Mouse (Mus musculus) myocyte (in vitro differentiated cells): ENCODE measurements around the gene Smyd4. TPM values are rescaled to one million over a fixed set of nuclear protein-coding genes. Genes with fewer than 3 reads are reported as not detected.
A peak's percentile ranks its signal among the peaks of the same experiment; 100 is the strongest.

Source experiments
- H3K27me3 ChIP-seq: one replicate; pipeline ENCODE4 v1.6.1; 2011; ENCODE audit not compliant: control insufficient read depth, insufficient read depth, insufficient read length
- H3K36me3 ChIP-seq: one replicate; pipeline ENCODE4 v1.6.1; 2011; ENCODE audit not compliant: control insufficient read depth, insufficient read depth
- H3K4me2 ChIP-seq: one replicate; pipeline ENCODE4 v1.6.1; 2011; ENCODE audit warnings: low read depth, control low read depth
- H3K4me3 ChIP-seq: one replicate; pipeline ENCODE4 v1.5.1; 2011; ENCODE audit warnings: mild to moderate bottlenecking, control low read depth, moderate library complexity
- H3K79me2 ChIP-seq: one replicate; pipeline ENCODE4 v1.6.1; 2011; ENCODE audit not compliant: control insufficient read depth, insufficient read depth
- H3ac ChIP-seq: one replicate; pipeline ENCODE4 v1.6.1; 2011; ENCODE audit not compliant: control insufficient read depth, insufficient read length
- E2F4 ChIP-seq: IDR thresholded peaks from one replicate; pipeline ENCODE4 v1.6.1; 2011; ENCODE audit warnings: mild to moderate bottlenecking, control low read depth, moderate library complexity; ENCODE audit not compliant: insufficient read depth
- MYOD1 ChIP-seq, 3 experiments: IDR thresholded peaks; one replicate each; pipeline ENCODE4 v1.6.1; 2011; ENCODE audit warnings: control low read depth in 2 of 3, low read depth in 2 of 3, mild to moderate bottlenecking in 2 of 3, moderate library complexity in 1 of 3; ENCODE audit not compliant: insufficient read length in 2 of 3, control insufficient read depth in 1 of 3
- MYOG ChIP-seq, 3 experiments: IDR thresholded peaks; one replicate each; pipeline ENCODE4 v1.6.1; 2011; ENCODE audit warnings: control low read depth in 2 of 3, low read depth in 2 of 3, mild to moderate bottlenecking in 2 of 3; ENCODE audit not compliant: insufficient read length in 2 of 3, control insufficient read depth in 1 of 3, insufficient read depth in 1 of 3
- POLR2A ChIP-seq: IDR thresholded peaks from one replicate; pipeline ENCODE4 v1.6.1; 2011; ENCODE audit warnings: low read depth, mild to moderate bottlenecking, control low read depth, moderate library complexity; ENCODE audit not compliant: insufficient read length
- POLR2AphosphoS2 ChIP-seq: IDR thresholded peaks from one replicate; pipeline ENCODE4 v1.6.1; 2011; ENCODE audit warnings: low read depth, control low read depth; ENCODE audit not compliant: insufficient read length
- REST ChIP-seq: IDR thresholded peaks from one replicate; pipeline ENCODE4 v1.6.1; 2011; ENCODE audit warnings: mild to moderate bottlenecking, control low read depth, moderate library complexity; ENCODE audit not compliant: insufficient read depth, insufficient read length
- SRF ChIP-seq: IDR thresholded peaks from one replicate; pipeline ENCODE4 v1.6.1; 2011; ENCODE audit warnings: low read depth; ENCODE audit not compliant: control insufficient read depth, insufficient read length
- TCF12 ChIP-seq: IDR thresholded peaks from one replicate; pipeline ENCODE4 v1.6.1; 2011; ENCODE audit warnings: mild to moderate bottlenecking, control low read depth; ENCODE audit not compliant: poor library complexity, insufficient read depth, severe bottlenecking
- TCF3 ChIP-seq: IDR thresholded peaks from one replicate; pipeline ENCODE4 v1.6.1; 2011; ENCODE audit warnings: low read depth, control low read depth; ENCODE audit not compliant: insufficient read length
- USF1 ChIP-seq: IDR thresholded peaks from one replicate; pipeline ENCODE4 v1.6.1; 2011; ENCODE audit warnings: low read depth, mild to moderate bottlenecking, control low read depth, moderate library complexity
- polyA plus RNA-seq: library from polyadenylated mRNA; unstranded; fragments of >200 nt; fragmentation: generic; extraction: Trizol; gene quantifications from one replicate; pipeline ENCODE4 v1.2.1, GENCODE M21; 2012; ENCODE audit warnings: missing spikeins

Gene Smyd4
- polyA plus RNA-seq, 1 experiment, result 6.9 TPM

DNA sequence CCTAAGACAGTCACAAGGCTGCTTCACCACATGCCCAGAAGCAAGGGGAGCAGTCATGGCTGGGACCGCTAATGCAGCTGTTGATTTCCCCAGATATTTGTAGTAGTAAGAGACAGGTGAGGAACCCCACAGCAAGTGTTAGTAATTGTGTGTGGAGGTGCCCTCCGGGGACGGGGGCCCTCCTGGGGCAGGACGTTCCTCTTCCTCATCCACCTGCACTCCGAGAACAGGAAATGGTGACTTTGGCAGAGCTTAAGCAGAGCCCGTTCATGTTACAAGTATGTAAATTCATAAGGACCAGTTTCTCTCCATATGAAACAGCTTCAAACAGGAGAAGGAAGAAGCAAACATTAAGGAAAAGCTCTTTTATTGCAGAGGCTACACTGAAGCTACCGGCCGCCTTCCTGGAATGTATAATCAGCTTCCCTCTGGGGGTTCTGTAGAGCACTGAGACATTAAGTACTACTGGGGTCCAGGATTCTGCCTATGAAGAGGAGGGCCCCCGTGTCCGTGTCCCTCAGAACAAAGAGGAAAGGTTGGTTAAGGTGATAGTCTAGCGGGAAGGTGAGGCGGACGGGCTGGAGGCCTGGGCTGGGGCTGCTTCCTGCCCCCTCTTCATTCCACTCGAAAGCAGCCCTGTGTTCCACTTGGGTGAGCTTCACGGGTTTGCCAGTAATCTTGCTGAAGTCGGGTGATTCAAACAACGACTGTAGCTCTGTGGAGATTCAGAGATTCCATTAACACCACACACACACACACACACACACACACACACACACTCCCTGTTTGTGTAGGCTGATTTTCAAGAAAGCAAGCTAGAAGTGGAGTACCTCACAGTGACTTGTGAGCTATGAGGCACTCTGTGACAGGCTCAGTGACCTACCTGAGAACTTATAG lies 61.7 kb downstream of the Smyd4 start:
- no peak overlapping the region for H3K4me2 ChIP-seq
- H3K36me3 ChIP-seq, result peaks cover 56% of the 10 kb centered on the region
- no peak for TF ChIP-seq TCF12
- no peak for TF ChIP-seq USF1
- TF ChIP-seq TCF3, result no peak
- peak; percentile 23 for TF ChIP-seq POLR2AphosphoS2
- no peak for TF ChIP-seq REST
- no peaks in the 10 kb centered on the region for H3K27me3 ChIP-seq
- H3ac ChIP-seq, result no peak overlapping the region
- H3K4me3 ChIP-seq, result no peak overlapping the region
- H3K79me2 ChIP-seq, result no peaks in the 10 kb centered on the region

DNA sequence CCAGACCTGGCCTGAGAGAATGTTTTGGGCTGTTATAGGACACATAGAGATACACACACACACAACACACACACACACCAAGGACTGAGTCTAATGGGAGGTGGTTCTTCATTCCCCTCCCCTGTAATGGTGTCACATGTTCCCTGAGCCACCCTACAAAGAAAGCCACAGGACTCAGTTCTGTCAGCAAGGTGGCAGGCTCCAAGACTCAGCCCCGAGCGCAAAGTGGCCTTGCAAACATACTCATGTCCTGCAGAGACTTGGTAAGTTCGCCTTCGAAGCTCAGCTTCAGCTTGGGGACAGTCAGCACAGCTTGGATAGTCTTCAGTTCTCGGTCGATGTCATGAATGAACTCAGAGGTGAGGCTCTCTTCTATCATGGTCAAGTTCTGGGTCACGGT lies 62.4 kb downstream of the Smyd4 start:
- Histone ChIP-seq H3K27me3 (no peaks in the 10 kb centered on the region), H3K36me3 (peaks cover 63% of the 10 kb centered on the region), H3K79me2 (no peaks in the 10 kb centered on the region), H3K4me2 (no peak overlapping the region), H3ac (no peak overlapping the region), H3K4me3 (no peak overlapping the region)
- TF ChIP-seq POLR2AphosphoS2 (peak; percentile 29), TCF12 (no peak), E2F4 (no peak)

GRCm38 (mm10) chr11:75415096-75415495 lies 66.9 kb downstream of the Smyd4 start:
- Histone ChIP-seq H3ac (no peak overlapping the region), H3K27me3 (no peaks in the 10 kb centered on the region), H3K36me3 (peaks cover 77% of the 10 kb centered on the region), H3K4me2 (no peak overlapping the region), H3K79me2 (peaks cover 29% of the 10 kb centered on the region), H3K4me3 (no peak overlapping the region)
- TF ChIP-seq SRF (no peak), REST (no peak), MYOG (IDR thresholded peaks at IDR 0.05; ENCODE audit: control insufficient read depth in 1 of 3, insufficient read depth in 1 of 3, insufficient read length in 2 of 3, low read depth in 2 of 3) (no peak)

DNA sequence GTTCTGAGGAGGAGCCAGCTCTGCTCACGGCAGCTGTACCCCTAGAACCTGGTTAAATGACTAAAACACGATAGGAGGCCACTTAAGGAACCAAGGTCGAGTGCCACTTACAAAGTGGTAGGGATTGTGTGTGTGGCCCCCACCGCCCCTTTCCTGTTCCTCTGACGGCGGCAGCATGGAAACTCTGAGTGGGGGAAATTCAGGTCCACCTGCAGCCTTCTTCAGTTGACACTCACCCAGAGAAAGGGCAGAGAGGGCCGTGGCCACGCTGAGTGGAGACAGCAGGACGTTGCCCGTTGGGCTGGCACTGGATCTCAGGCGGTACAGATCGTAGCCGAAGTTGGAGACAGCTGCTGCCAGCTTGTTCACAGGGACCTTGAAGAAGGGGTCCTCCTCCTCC lies 67.8 kb downstream of the Smyd4 start:
- no peak overlapping the region for H3K4me2 ChIP-seq
- no peak overlapping the region for H3ac ChIP-seq
- H3K79me2 ChIP-seq, result peaks cover 38% of the 10 kb centered on the region
- no peak overlapping the region for H3K4me3 ChIP-seq
- no peaks in the 10 kb centered on the region for H3K27me3 ChIP-seq
- TF ChIP-seq TCF3 (no peak), REST (no peak)
- H3K36me3 ChIP-seq, result peaks cover 68% of the 10 kb centered on the region

DNA sequence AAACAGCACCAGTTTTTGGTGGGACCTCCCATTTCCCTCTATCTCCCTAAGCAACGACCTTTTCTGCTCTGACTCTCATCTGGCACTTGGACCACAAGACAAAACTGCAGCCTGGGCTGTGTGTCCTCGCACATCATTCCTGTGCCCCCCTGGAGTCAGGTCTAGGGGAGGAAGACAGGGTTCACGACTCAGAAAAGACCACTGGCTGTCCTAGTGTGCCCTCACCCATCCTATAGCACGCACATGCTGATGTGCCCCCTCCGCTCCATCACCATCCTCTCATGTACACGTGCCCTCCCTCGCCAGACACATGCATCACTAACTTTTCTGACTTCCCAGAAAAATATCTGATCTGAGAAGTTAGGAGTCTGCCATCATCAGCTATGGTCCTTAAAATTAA lies 71.8 kb downstream of the Smyd4 start:
- no peak overlapping the region for H3ac ChIP-seq
- TF ChIP-seq USF1 (no peak), POLR2AphosphoS2 (peak; percentile 53), POLR2A (peak; percentile 26)
- H3K4me3 ChIP-seq, result peak overlapping the region; percentile 89
- H3K36me3 ChIP-seq, result peaks cover 30% of the 10 kb centered on the region
- H3K4me2 ChIP-seq, result peak overlapping the region; percentile 88
- H3K79me2 ChIP-seq, result peaks cover 52% of the 10 kb centered on the region
- no peaks in the 10 kb centered on the region for H3K27me3 ChIP-seq

DNA sequence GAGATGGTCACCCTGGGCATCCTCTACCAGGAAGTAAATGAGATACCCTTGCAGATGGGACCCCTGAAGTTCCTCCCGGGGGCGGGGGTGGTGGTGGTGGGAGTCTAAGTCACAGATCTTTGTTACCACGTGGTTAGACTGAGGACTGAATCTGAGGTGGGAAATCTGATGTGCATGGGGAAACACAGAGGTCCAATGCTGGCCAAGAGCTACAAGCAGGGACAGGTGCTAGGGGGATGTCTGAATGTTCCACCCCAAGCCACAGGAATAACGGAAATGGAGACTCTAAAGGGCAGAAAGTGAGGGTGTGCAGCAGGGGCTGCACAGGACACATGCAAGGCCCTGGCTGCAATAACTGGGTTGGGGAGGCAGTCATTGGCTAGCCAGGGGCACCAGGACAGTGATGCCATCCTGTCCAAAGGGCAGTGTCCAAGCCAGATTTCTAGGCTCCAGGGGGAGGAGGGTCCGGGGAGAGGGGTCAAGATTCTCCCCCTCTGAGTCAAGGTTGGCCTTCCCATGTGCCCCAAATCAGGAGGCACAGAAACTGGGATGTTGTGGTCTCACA lies 72.7 kb downstream of the Smyd4 start:
- peak overlapping the region; percentile 89 for H3K4me3 ChIP-seq
- H3ac ChIP-seq, result peak overlapping the region; percentile 64
- H3K79me2 ChIP-seq, result peaks cover 52% of the 10 kb centered on the region
- TF ChIP-seq POLR2A, result no peak
- TF ChIP-seq MYOD1 (IDR thresholded peaks at IDR 0.05; ENCODE audit: control insufficient read depth in 1 of 3, insufficient read length in 2 of 3, low read depth in 2 of 3), result peak; percentile 13 to 79 (median 68)
- peak in 1 of 3 experiments; percentile 36 for TF ChIP-seq MYOG (IDR thresholded peaks at IDR 0.05; ENCODE audit: control insufficient read depth in 1 of 3, insufficient read depth in 1 of 3, insufficient read length in 2 of 3, low read depth in 2 of 3)
- peaks cover 21% of the 10 kb centered on the region for H3K36me3 ChIP-seq
- peak overlapping the region; percentile 88 for H3K4me2 ChIP-seq
- no peaks in the 10 kb centered on the region for H3K27me3 ChIP-seq
